Mouse (Mus musculus): Measurements from ENCODE around the gene Anxa6.

DNA sequence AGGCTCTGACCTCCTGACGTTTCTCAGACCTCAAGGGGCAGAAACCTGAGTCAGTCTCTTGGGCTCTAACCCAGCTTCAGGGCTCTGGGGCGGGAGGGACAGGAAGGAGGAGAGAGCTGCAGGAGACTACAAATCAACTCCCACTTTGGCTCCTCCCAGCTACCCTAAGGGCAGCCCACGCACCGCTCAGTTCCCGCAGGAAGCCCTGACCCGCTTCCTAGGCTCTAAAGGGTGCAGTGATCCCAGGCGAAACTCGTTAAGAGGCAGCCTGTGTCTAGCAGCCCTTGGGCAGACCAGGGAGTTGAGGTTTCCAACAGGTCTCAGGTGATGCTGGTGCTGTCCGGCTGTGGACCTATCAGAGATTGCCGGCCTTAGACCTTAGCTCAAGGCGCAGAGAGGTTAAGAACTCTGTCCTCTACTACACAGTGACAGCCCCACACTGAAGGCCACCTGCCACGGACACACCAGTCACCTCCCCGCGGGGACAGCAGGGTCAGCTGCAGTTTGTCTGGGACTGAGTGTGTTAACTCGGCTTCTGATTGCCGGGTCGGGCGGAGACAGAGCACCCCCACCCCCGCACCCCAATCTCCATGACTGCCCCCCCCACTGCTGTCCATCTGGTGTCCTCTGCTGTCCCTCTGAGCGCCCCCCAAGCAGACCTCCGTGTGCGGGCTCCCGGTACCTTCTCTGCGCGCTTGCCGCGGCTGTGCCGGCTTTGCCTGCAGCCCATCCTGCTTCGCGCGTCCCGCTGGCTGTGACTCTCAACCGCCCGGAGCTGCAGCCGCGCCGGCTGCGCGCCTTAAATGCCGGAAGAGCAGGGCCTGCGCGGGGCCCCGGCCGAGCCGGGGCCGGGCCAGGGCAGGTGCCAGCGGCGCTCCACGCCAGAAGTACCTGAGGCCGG lies 44.3 kb upstream of the Anxa6 start, which contains the start of gene Ccdc69:
- TF ChIP-seq POLR2A (IDR thresholded peaks at IDR 0.05; ENCODE audit: borderline replicate concordance, low read depth, low read length) = peak; percentile 31; the same call in 1 of the 2 replicates
- no peak for TF ChIP-seq CTCF (IDR thresholded peaks at IDR 0.05; ENCODE audit: low read depth, low read length)

All from bone marrow macrophage, adult 2 months (primary cell).